Comparison of ENCODE assay signal across 13 mouse cellular contexts in the genomic region with DNA sequence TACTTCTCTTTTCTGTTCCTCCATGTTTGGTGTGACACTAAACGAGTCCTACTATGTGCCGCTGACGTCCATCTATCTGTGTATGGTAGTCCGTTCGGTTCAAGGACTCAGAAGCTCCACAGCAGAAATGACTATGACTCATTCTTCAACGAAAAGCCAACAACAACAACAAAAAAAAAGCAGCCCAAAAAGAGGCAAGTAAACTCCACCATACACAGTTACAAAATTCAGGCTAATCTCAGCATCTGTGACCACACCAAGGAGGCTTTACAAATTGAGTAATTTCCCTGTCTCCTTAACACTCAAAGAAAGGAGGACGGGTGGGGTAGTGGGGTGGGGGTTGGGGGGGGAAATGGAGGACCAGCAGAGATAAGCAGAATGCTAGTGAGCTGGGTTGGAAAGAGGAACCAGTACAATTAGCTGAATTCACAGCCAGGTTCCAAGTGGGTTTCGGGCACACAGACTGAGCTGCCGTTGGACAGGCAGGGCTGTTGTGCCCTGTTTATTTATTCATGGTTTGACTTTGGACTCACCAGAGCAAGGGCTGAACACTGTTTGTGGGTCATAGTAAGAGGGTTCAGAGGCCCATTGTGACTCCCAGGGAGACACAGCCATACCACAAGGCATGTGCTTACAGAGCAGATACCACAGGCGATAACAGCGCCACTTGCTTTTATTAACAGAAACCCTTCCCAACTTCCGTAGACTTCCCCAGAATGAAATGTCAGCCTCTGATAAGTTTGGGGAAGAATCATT.
DNase-seq lines count a peak whose midpoint lies in the region; ATAC-seq and TF ChIP-seq lines count a peak whose summit lies in the region.
"Had no signal": no experiment of that assay in that cellular context is flagged by ENCODE, and none has a peak within 500 bp of the region (broad histone marks: within the 10 kb centered on the region; RNA-seq: fewer than 3 reads in every experiment).

No protein-coding gene starts in this region.

- intact Hi-C loops in heart, postnatal 14 days (cut with DNase I): no loop called here

- H3K9ac ChIP-seq in intestine, embryonic 14.5 days (ENCODE audit: low read length): no peak overlapping the region
- no peak overlapping the region for H3K9ac ChIP-seq in liver, postnatal 0 days (replicated peaks)
- no peak overlapping the region for H3K9ac ChIP-seq in forebrain, embryonic 13.5 days
- no peak overlapping the region for H3K9ac ChIP-seq in hindbrain, embryonic 14.5 days
- H3K9ac ChIP-seq: embryonic facial prominence, embryonic 15.5 days; heart, embryonic 15.5 days; limb, embryonic 15.5 days had no signal

- WGBS in intestine, embryonic 14.5 days: 70% methylated on average over 12 of the region's 12 CpGs
- WGBS in liver, postnatal 0 days (ENCODE audit: insufficient replicate concordance): 10% methylated on average over 12 of the region's 12 CpGs
- 82% methylated on average over 12 of the region's 12 CpGs for WGBS in forebrain, embryonic 13.5 days
- 71% methylated on average over 12 of the region's 12 CpGs for WGBS in hindbrain, embryonic 14.5 days

- ATAC-seq in G1E (ENCODE audit: extremely low read depth, insufficient number of reproducible peaks, low FRiP score, poor library complexity, severe bottlenecking): peak; percentile 71
- ATAC-seq in intestine, embryonic 14.5 days (replicated peaks; ENCODE audit: low FRiP score, low TSS enrichment, low read depth): no peak
- peak; percentile 96 for ATAC-seq in liver, postnatal 0 days
- ATAC-seq in forebrain, embryonic 13.5 days: no peak
- no peak for ATAC-seq in hindbrain, embryonic 14.5 days (ENCODE audit: low FRiP score)

- H3K27me3 ChIP-seq in G1E (ENCODE audit: insufficient read depth, low read length): no peaks in the 10 kb centered on the region
- H3K27me3 ChIP-seq in intestine, embryonic 14.5 days (replicated peaks; ENCODE audit: control insufficient read depth, insufficient read depth, low read length): no peaks in the 10 kb centered on the region
- no peaks in the 10 kb centered on the region for H3K27me3 ChIP-seq in liver, postnatal 0 days (ENCODE audit: insufficient read depth, low read length)
- H3K27me3 ChIP-seq in forebrain, embryonic 13.5 days: no peaks in the 10 kb centered on the region
- no peaks in the 10 kb centered on the region for H3K27me3 ChIP-seq in hindbrain, embryonic 14.5 days (ENCODE audit: control insufficient read depth, insufficient read depth, low read length)
- H3K27me3 ChIP-seq: embryonic facial prominence, embryonic 15.5 days; heart, embryonic 15.5 days; limb, embryonic 15.5 days had no signal

- no peak overlapping the region for H3K27ac ChIP-seq in intestine, embryonic 14.5 days (ENCODE audit: low read depth)
- H3K27ac ChIP-seq in liver, postnatal 0 days (ENCODE audit: low read depth): peak overlapping the region; percentile 91
- H3K27ac ChIP-seq in forebrain, embryonic 13.5 days: no peak overlapping the region
- no peak overlapping the region for H3K27ac ChIP-seq in hindbrain, embryonic 14.5 days
- H3K27ac ChIP-seq: embryonic facial prominence, embryonic 15.5 days; heart, embryonic 15.5 days; limb, embryonic 15.5 days had no signal

- H3K9me3 ChIP-seq in G1E (replicated peaks): no peaks in the 10 kb centered on the region
- no peaks in the 10 kb centered on the region for H3K9me3 ChIP-seq in intestine, embryonic 14.5 days (ENCODE audit: control insufficient read depth, low read length)
- H3K9me3 ChIP-seq in liver, postnatal 0 days (ENCODE audit: low read length): no peaks in the 10 kb centered on the region
- no peaks in the 10 kb centered on the region for H3K9me3 ChIP-seq in forebrain, embryonic 13.5 days (replicated peaks)
- H3K9me3 ChIP-seq in hindbrain, embryonic 14.5 days (ENCODE audit: control insufficient read depth, low read length): no peaks in the 10 kb centered on the region
- H3K9me3 ChIP-seq: embryonic facial prominence, embryonic 15.5 days; heart, embryonic 15.5 days; limb, embryonic 15.5 days had no signal

- H3K36me3 ChIP-seq in G1E (replicated peaks): peaks cover 40% of the 10 kb centered on the region
- no peaks in the 10 kb centered on the region for H3K36me3 ChIP-seq in intestine, embryonic 14.5 days (ENCODE audit: control insufficient read depth, insufficient read depth, low read length)
- H3K36me3 ChIP-seq in liver, postnatal 0 days (replicated peaks; ENCODE audit: insufficient read depth, low read length): no peaks in the 10 kb centered on the region
- H3K36me3 ChIP-seq in forebrain, embryonic 13.5 days (ENCODE audit: poor library complexity, severe bottlenecking): no peaks in the 10 kb centered on the region
- H3K36me3 ChIP-seq in hindbrain, embryonic 14.5 days (replicated peaks; ENCODE audit: control insufficient read depth, insufficient read depth): no peaks in the 10 kb centered on the region
- H3K36me3 ChIP-seq: embryonic facial prominence, embryonic 15.5 days; heart, embryonic 15.5 days; limb, embryonic 15.5 days had no signal

- H3K4me2 ChIP-seq in intestine, embryonic 14.5 days (ENCODE audit: low read length): no peak overlapping the region
- peak overlapping the region; percentile 59 for H3K4me2 ChIP-seq in liver, postnatal 0 days (ENCODE audit: low read depth, low read length)
- H3K4me2 ChIP-seq in forebrain, embryonic 13.5 days: no peak overlapping the region
- H3K4me2 ChIP-seq in hindbrain, embryonic 14.5 days (replicated peaks): no peak overlapping the region
- H3K4me2 ChIP-seq: embryonic facial prominence, embryonic 15.5 days; heart, embryonic 15.5 days; limb, embryonic 15.5 days had no signal

- no peak for TF ChIP-seq CTCF in G1E (IDR thresholded peaks at IDR 0.05; ENCODE audit: low read depth, low read length)
- no peak for TF ChIP-seq CTCF in liver, postnatal 0 days (IDR thresholded peaks at IDR 0.05; ENCODE audit: low read depth)

- H3K4me1 ChIP-seq in G1E (ENCODE audit: insufficient read depth, low read depth, low read length): peaks cover 71% of the 10 kb centered on the region
- H3K4me1 ChIP-seq in intestine, embryonic 14.5 days (replicated peaks; ENCODE audit: control insufficient read depth, insufficient read depth, low read length): no peaks in the 10 kb centered on the region
- peaks cover 29% of the 10 kb centered on the region for H3K4me1 ChIP-seq in liver, postnatal 0 days (ENCODE audit: insufficient read depth)
- peaks cover 15% of the 10 kb centered on the region; the same call in 1 of the 2 replicates for H3K4me1 ChIP-seq in forebrain, embryonic 13.5 days
- H3K4me1 ChIP-seq in hindbrain, embryonic 14.5 days (replicated peaks; ENCODE audit: control insufficient read depth, insufficient read depth, low read length): peaks cover 20% of the 10 kb centered on the region; the same call in 1 of the 2 replicates

- peak; percentile 44 to 53 for DNase-seq in heart, adult 18-20 months
- DNase-seq in heart, postnatal 14 days: no peak
- peak; percentile 68 for DNase-seq in G1E (ENCODE audit: low spot score)
- peak; percentile 47 for DNase-seq in intestine, embryonic 14.5 days (ENCODE audit: low spot score)
- DNase-seq in liver, postnatal 0 days: peak; percentile 58
- DNase-seq in embryo, embryonic 10 days (ENCODE audit: low spot score): no peak
- no peak for DNase-seq in hindbrain, embryonic 14.5 days (ENCODE audit: low spot score)
- DNase-seq: adrenal gland, postnatal 36 days; thymus, adult 2 months had no signal

- no peak for TF ChIP-seq EP300 in liver, postnatal 0 days (IDR thresholded peaks at IDR 0.05; ENCODE audit: low read depth)

- H3K4me3 ChIP-seq in G1E (ENCODE audit: low read depth, low read length): peak overlapping the region; percentile 59; the same call in 1 of the 2 replicates
- no peak overlapping the region for H3K4me3 ChIP-seq in intestine, embryonic 14.5 days (ENCODE audit: low read depth, low read length)
- no peak overlapping the region for H3K4me3 ChIP-seq in liver, postnatal 0 days (ENCODE audit: low read depth, low read length)
- H3K4me3 ChIP-seq in forebrain, embryonic 13.5 days: no peak overlapping the region
- no peak overlapping the region for H3K4me3 ChIP-seq in hindbrain, embryonic 14.5 days (replicated peaks; ENCODE audit: low read length)
- H3K4me3 ChIP-seq: embryonic facial prominence, embryonic 15.5 days; heart, embryonic 15.5 days; limb, embryonic 15.5 days had no signal

Comparison
In these comparisons a context has a peak if more than half of its experiments do, and no peak if none do; other contexts are left out.
1. DNase-seq: peak in heart, adult 18-20 months (2 of 2), G1E (single experiment), intestine, embryonic 14.5 days (single experiment) and liver, postnatal 0 days (single experiment); none in heart, postnatal 14 days (0 of 2), embryo, embryonic 10 days (single experiment) and hindbrain, embryonic 14.5 days (single experiment).
2. ATAC-seq: peak in G1E (single experiment) and liver, postnatal 0 days (single experiment); none in intestine, embryonic 14.5 days (single experiment), forebrain, embryonic 13.5 days (single experiment) and hindbrain, embryonic 14.5 days (single experiment).